Mouse (Mus musculus) heart, postnatal 0 days (tissue): Measurements from ENCODE around the gene 9930022D16Rik. TPM values are rescaled to one million over a fixed set of nuclear protein-coding genes. Genes with fewer than 3 reads are reported as not detected.

Experiments used
- ATAC-seq: fragments of 200-750 bp; cut with Nextera tagmentation; 2 replicates; pipeline ENCODE4 v1.8.0; 2017; ENCODE audit warnings: low read depth, moderate number of reproducible peaks, moderate library complexity; ENCODE audit not compliant: insufficient read depth
- DNase-seq: peaks from one replicate; pipeline ENCODE4 v3.0.0-alpha.2; 2016; ENCODE audit warnings: low spot score
- H3K27ac ChIP-seq: fragments of 300-500 bp; sonication (generic); 2 replicates; pipeline ENCODE4 v1.5.1; 2014; ENCODE audit warnings: low read depth, mild to moderate bottlenecking
- H3K27me3 ChIP-seq: fragments of 300-500 bp; sonication (generic); 2 replicates; pipeline ENCODE4 v1.6.1; 2014; ENCODE audit warnings: low read length, mixed read lengths; ENCODE audit not compliant: control insufficient read depth, insufficient read depth
- H3K36me3 ChIP-seq: fragments of 300-500 bp; sonication (generic); replicated peaks from 2 replicates; pipeline ENCODE4 v1.6.1; 2014; ENCODE audit warnings: low read length, mixed read lengths; ENCODE audit not compliant: control insufficient read depth, insufficient read depth
- H3K4me1 ChIP-seq: fragments of 300-500 bp; sonication (generic); 2 replicates; pipeline ENCODE4 v1.6.1; 2014; ENCODE audit warnings: antibody characterized with exemption; ENCODE audit not compliant: control insufficient read depth, insufficient read depth
- H3K4me2 ChIP-seq: fragments of 300-500 bp; sonication (generic); 2 replicates; pipeline ENCODE4 v1.6.1; 2014; ENCODE audit warnings: low read depth, mild to moderate bottlenecking, low read length, moderate library complexity
- H3K4me3 ChIP-seq: fragments of 300-500 bp; sonication (generic); 2 replicates; pipeline ENCODE4 v1.5.1; 2014; ENCODE audit warnings: low read depth, low read length
- H3K9ac ChIP-seq: fragments of 300-500 bp; sonication (generic); replicated peaks from 2 replicates; pipeline ENCODE4 v1.6.1; 2014; ENCODE audit warnings: low read depth, low read length, mixed read lengths
- H3K9me3 ChIP-seq: fragments of 300-500 bp; sonication (generic); replicated peaks from 2 replicates; pipeline ENCODE4 v1.6.1; 2016; ENCODE audit warnings: low read length; ENCODE audit not compliant: control insufficient read depth
- CTCF ChIP-seq: IDR thresholded peaks from 2 replicates; pipeline ENCODE4 v1.5.1; 2016; ENCODE audit warnings: antibody characterized with exemption, control low read depth, low read depth
- EP300 ChIP-seq: IDR thresholded peaks from 2 replicates; pipeline ENCODE4 v1.6.1; 2016; ENCODE audit warnings: antibody characterized with exemption, low read depth
- WGBS: fragments of 180-500 bp; shearing (Covaris S2); extraction: QIAGEN DNeasy Blood & Tissue Kit; methylation state at CpG from one replicate; pipeline ENCODE4 v1.1.7; 2014; 5-methylcytosine and 5-hydroxymethylcytosine counted together
- polyA plus RNA-seq: library from polyadenylated mRNA; unstranded; fragments of >200 nt; fragmentation: Nextera tagmentation; extraction: Ambion mirVana; gene quantifications from 2 replicates; pipeline ENCODE4 v1.2.1, GENCODE M21; 2015
- total RNA-seq: library from RNA; depleted of rRNA; stranded (reverse); fragments of >200 nt; gene quantifications from 2 replicates; pipeline ENCODE4 v1.2.3, GENCODE M21; 2014; ENCODE audit warnings: low replicate concordance

The 9930022D16Rik gene
- total and polyA plus RNA-seq, 2 experiments from 2014 or later, result not detected

DNA sequence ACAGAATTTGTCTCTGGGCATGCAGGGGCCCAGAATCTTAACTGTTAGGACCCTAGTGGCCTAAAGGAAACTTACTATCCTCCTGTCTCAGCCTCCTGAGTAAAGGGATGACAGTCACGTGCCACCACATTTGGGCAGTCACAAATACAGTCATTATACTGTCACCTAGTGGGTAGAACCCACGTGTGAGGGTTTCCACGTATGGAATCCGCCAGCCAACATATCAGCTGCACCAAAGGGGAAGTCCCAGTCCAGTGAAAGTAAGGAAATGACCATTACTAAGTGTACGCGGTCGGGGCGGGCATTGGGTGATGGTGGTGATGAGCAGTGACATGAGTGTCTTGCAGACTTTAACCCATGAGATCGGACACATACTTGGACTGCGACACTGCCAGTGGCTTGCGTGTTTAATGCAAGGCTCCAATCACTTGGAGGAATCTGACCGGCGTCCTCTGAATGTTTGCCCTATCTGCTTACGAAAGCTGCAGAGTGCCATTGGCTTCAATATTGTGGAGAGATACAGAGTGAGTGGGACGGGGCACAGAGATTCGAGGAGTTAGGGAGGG is 20.6 kb downstream of the 9930022D16Rik start:
- no peak overlapping the region for H3K4me3 ChIP-seq
- WGBS, result 89% methylated on average over 16 of the region's 16 CpGs
- H3K4me1 ChIP-seq, result 0 out of 2 replicates have a peak, but pooled peaks cover under 1% of the 10 kb centered on the region
- no peak overlapping the region for H3K4me2 ChIP-seq
- H3K36me3 ChIP-seq, result peaks cover 50% of the 10 kb centered on the region
- no peak for ATAC-seq
- TF ChIP-seq CTCF (no peak), EP300 (no peak)
- no peaks in the 10 kb centered on the region for H3K27me3 ChIP-seq
- no peak for DNase-seq
- no peaks in the 10 kb centered on the region for H3K9me3 ChIP-seq
- no peak overlapping the region for H3K27ac ChIP-seq
- no peak overlapping the region for H3K9ac ChIP-seq

GRCm38 (mm10) chr11:109436889-109437288 is 23.2 kb downstream of the 9930022D16Rik start:
- Histone ChIP-seq H3K9ac (no peak overlapping the region), H3K4me2 (no peak overlapping the region), H3K4me1 (0 out of 2 replicates have a peak, but pooled peaks cover 4% of the 10 kb centered on the region), H3K27me3 (no peaks in the 10 kb centered on the region), H3K4me3 (no peak overlapping the region), H3K9me3 (no peaks in the 10 kb centered on the region), H3K27ac (no peak overlapping the region), H3K36me3 (peaks cover 35% of the 10 kb centered on the region)
- TF ChIP-seq EP300 (no peak), CTCF (no peak)
- 57% methylated on average over 8 of the region's 8 CpGs for WGBS
- DNase-seq (no peak), ATAC-seq (no peak)

DNA sequence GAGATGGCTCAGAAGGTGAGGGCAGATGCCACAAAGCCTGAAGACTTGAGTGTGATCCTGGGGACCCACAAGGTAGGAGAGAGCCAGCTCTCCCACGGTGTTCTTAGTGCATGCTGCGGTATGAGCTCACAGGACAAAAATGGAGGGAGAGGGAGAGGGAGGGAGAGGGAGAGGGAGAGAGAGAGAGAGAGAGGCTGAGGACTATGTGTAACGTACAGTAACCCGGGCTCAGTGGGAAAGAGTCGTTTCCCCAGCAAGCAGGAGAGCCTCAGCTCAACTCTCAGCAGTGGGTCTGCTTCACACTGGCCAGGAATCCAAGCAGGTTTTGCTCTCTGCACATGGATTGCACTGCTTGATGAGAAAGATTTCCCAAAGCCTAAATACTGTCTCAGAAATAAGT is 25.5 kb downstream of the 9930022D16Rik start:
- peak overlapping the region; percentile 51; the same call in 1 of the 2 replicates for H3K9ac ChIP-seq
- peak; percentile 27; the same call in 1 of the 2 replicates for ATAC-seq
- TF ChIP-seq CTCF, result no peak
- no peak for TF ChIP-seq EP300
- H3K4me1 ChIP-seq, result 0 out of 2 replicates have a peak, but pooled peaks cover 4% of the 10 kb centered on the region
- H3K4me3 ChIP-seq, result peak overlapping the region; percentile 56
- H3K27ac ChIP-seq, result peak overlapping the region; percentile 12
- H3K27me3 ChIP-seq, result no peaks in the 10 kb centered on the region
- no peaks in the 10 kb centered on the region for H3K9me3 ChIP-seq
- 8% methylated on average over 5 of the region's 5 CpGs for WGBS
- peak overlapping the region; percentile 79 for H3K4me2 ChIP-seq
- peaks cover 35% of the 10 kb centered on the region for H3K36me3 ChIP-seq
- DNase-seq, result no peak

- peaks cover 30% of the 10 kb centered on the region for H3K36me3 ChIP-seq
- peak overlapping the region; percentile 56 for H3K4me3 ChIP-seq
- TF ChIP-seq CTCF, result no peak
- 0 out of 2 replicates have a peak, but pooled peaks have one; percentile 48 for TF ChIP-seq EP300
- no peaks in the 10 kb centered on the region for H3K27me3 ChIP-seq
- DNase-seq (peak; percentile 86), ATAC-seq (peak; percentile 86)
- under 1% methylated on average over 32 of the region's 32 CpGs for WGBS
- H3K27ac ChIP-seq, result peak overlapping the region; percentile 12
- 0 out of 2 replicates have a peak, but pooled peaks cover 4% of the 10 kb centered on the region for H3K4me1 ChIP-seq
- no peaks in the 10 kb centered on the region for H3K9me3 ChIP-seq
- peak overlapping the region; percentile 51 for H3K9ac ChIP-seq
- peak overlapping the region; percentile 79 for H3K4me2 ChIP-seq
Observed at GRCm38 (mm10) chr11:109439829-109440340, 26.2 kb downstream of the 9930022D16Rik start.

- no peak for DNase-seq
- Histone ChIP-seq H3K9me3 (no peaks in the 10 kb centered on the region), H3K4me3 (peak overlapping the region; percentile 56), H3K4me2 (peak overlapping the region; percentile 79), H3K9ac (no peak overlapping the region), H3K27ac (no peak overlapping the region), H3K27me3 (no peaks in the 10 kb centered on the region), H3K4me1 (0 out of 2 replicates have a peak, but pooled peaks cover 4% of the 10 kb centered on the region), H3K36me3 (peaks cover 23% of the 10 kb centered on the region)
- TF ChIP-seq CTCF (no peak), EP300 (no peak)
- no peak for ATAC-seq
- 52% methylated on average over 4 of the region's 4 CpGs for WGBS
Observed at GRCm38 (mm10) chr11:109440641-109441040, 26.9 kb downstream of the 9930022D16Rik start.

DNA sequence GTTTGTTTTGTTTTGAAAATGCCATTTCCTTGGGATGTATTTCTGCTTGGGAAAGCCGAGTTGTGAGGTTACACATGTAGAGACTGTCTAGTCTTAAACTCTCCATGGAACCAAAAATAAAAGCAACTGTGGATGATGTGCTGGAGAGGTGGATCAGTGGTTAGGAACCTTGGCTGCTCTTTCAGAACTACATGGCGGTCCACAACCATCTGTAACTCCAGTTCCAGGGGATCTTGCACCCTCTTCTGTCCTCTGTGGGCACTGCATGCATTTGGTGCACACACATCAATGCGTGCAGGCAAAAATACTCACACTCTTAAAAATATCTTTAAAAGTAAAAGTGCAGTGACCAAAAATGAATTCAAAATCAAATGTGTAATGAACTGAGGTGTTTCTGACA is 27.4 kb downstream of the 9930022D16Rik start:
- Histone ChIP-seq H3K36me3 (peaks cover 19% of the 10 kb centered on the region), H3K27me3 (no peaks in the 10 kb centered on the region), H3K4me2 (no peak overlapping the region), H3K4me3 (no peak overlapping the region), H3K9ac (no peak overlapping the region), H3K27ac (no peak overlapping the region), H3K4me1 (0 out of 2 replicates have a peak, but pooled peaks cover 4% of the 10 kb centered on the region), H3K9me3 (no peaks in the 10 kb centered on the region)
- ATAC-seq (no peak), DNase-seq (peak; percentile 43)
- WGBS, result 69% methylated on average over 3 of the region's 3 CpGs
- TF ChIP-seq CTCF (peak; percentile 73), EP300 (no peak)
